Mouse (Mus musculus) intestine, postnatal 0 days (tissue): ENCODE measurements around the gene Higd2a. TPM values are rescaled to one million over a fixed set of nuclear protein-coding genes. Genes with fewer than 3 reads are reported as not detected.
"Not testable (repeated sequence)": the region's sequence is repeated elsewhere in the genome, so short reads cannot be mapped to it uniquely, and the experiment has no call there.

Source experiments
- ATAC-seq: fragments of 200-750 bp; cut with Nextera tagmentation; 2 replicates; pipeline ENCODE4 v1.8.0; 2017; ENCODE audit warnings: mild to moderate bottlenecking, moderate TSS enrichment, moderate library complexity
- H3K27ac ChIP-seq: fragments of 300-500 bp; sonication (generic); 2 replicates; pipeline ENCODE4 v1.5.1; 2014; ENCODE audit warnings: mild to moderate bottlenecking, low read depth, low read length, moderate library complexity
- H3K27me3 ChIP-seq: fragments of 300-500 bp; sonication (generic); replicated peaks from 2 replicates; pipeline ENCODE4 v1.6.1; 2014; ENCODE audit warnings: low read length, mixed read lengths; ENCODE audit not compliant: control insufficient read depth, insufficient read depth
- H3K36me3 ChIP-seq: fragments of 300-500 bp; sonication (generic); 2 replicates; pipeline ENCODE4 v1.6.1; 2014; ENCODE audit warnings: mild to moderate bottlenecking, moderate library complexity; ENCODE audit not compliant: control insufficient read depth, insufficient read depth
- H3K4me1 ChIP-seq: fragments of 300-500 bp; sonication (generic); replicated peaks from 2 replicates; pipeline ENCODE4 v1.6.1; 2014; ENCODE audit warnings: antibody characterized with exemption, low read length, mixed read lengths; ENCODE audit not compliant: control insufficient read depth, insufficient read depth
- H3K4me2 ChIP-seq: fragments of 300-500 bp; sonication (generic); replicated peaks from 2 replicates; pipeline ENCODE4 v1.6.1; 2014; ENCODE audit warnings: low read depth, mild to moderate bottlenecking, moderate library complexity
- H3K4me3 ChIP-seq: fragments of 300-500 bp; sonication (generic); 2 replicates; pipeline ENCODE4 v1.5.1; 2014; ENCODE audit warnings: low read depth, low read length
- H3K9ac ChIP-seq: fragments of 300-500 bp; sonication (generic); 2 replicates; pipeline ENCODE4 v1.6.1; 2014; ENCODE audit warnings: mild to moderate bottlenecking, low read depth, low read length
- H3K9me3 ChIP-seq: fragments of 300-500 bp; sonication (generic); 2 replicates; pipeline ENCODE4 v1.6.1; 2016; ENCODE audit warnings: mixed run types; ENCODE audit not compliant: control insufficient read depth
- CTCF ChIP-seq: sonication (generic); IDR thresholded peaks from 2 replicates; pipeline ENCODE4 v1.5.1; 2016; ENCODE audit warnings: low read depth, mild to moderate bottlenecking, control low read depth, antibody characterized with exemption, moderate library complexity
- WGBS: fragments of 180-500 bp; shearing (Covaris S2); extraction: QIAGEN DNeasy Blood & Tissue Kit; methylation state at CpG from one replicate; pipeline ENCODE4 v1.1.7; 2014; 5-methylcytosine and 5-hydroxymethylcytosine counted together
- polyA plus RNA-seq: library from polyadenylated mRNA; unstranded; fragments of >200 nt; fragmentation: Nextera tagmentation; extraction: Ambion mirVana; gene quantifications from 2 replicates; pipeline ENCODE4 v1.2.1, GENCODE M21; 2015

Gene Higd2a
- polyA plus RNA-seq, 1 experiment from 2014 or later, result 289 TPM

DNA sequence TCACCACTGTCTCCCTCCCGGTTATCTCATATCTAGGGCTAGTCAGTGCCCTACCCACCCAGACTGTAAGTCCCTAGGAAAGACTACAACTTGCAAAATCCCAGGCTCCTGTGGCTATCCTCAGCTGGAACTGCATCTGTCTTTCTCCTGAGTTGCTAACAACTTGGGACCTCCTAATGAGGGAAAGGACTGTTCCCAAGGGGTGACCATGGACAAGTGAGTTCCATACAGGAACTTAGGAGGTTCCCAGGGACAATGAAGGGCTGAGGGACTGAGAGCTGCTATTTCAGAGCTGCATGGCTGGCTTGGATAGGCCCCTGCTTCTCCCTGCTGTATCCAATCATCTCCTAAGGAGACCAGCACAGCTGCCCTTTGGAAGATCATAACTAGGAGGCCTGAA is 19.3 kb downstream of the Higd2a start:
- 9% methylated on average over 1 of the region's 1 CpGs for WGBS

DNA sequence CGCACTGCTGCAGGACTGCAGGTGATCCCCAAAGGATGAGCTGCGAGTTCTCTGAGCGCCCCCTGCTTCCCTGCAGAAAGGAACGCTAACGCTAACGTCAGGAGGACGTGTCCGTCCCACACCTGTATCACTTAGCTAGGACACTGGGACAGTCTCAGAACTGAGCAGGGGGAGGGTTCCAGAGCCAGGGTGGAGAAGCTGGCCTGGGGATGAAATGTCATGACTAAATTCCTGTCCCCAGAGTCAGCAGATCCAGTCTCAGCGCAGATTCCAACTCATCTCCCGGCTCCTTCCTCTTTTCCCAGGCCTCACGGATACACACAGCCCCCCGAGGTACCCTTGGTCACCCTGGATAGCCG is 20.6 kb downstream of the Higd2a start:
- Histone ChIP-seq H3K4me3 (peak overlapping the region; percentile 78), H3K9me3 (no peaks in the 10 kb centered on the region), H3K9ac (peak overlapping the region; percentile 89), H3K4me2 (peak overlapping the region; percentile 89), H3K27me3 (no peaks in the 10 kb centered on the region), H3K36me3 (0 out of 2 replicates have a peak, but pooled peaks cover 7% of the 10 kb centered on the region), H3K27ac (peak overlapping the region; percentile 88), H3K4me1 (no peaks in the 10 kb centered on the region; the same call in 1 of the 2 replicates)
- ATAC-seq, result peak; percentile 22; the same call in 1 of the 2 replicates
- WGBS, result 6% methylated on average over 13 of the region's 13 CpGs
- peak; percentile 44 for TF ChIP-seq CTCF

More for the DNA sequence above, 19.3 kb downstream of the Higd2a start:
- Histone ChIP-seq H3K4me3 (no peak overlapping the region), H3K36me3 (0 out of 2 replicates have a peak, but pooled peaks cover 7% of the 10 kb centered on the region), H3K9ac (no peak overlapping the region), H3K9me3 (no peaks in the 10 kb centered on the region), H3K27ac (peak overlapping the region; percentile 42), H3K4me1 (no peaks in the 10 kb centered on the region; the same call in 1 of the 2 replicates), H3K27me3 (no peaks in the 10 kb centered on the region), H3K4me2 (peak overlapping the region; percentile 89)
- no peak for ATAC-seq
- TF ChIP-seq CTCF, result no peak

DNA sequence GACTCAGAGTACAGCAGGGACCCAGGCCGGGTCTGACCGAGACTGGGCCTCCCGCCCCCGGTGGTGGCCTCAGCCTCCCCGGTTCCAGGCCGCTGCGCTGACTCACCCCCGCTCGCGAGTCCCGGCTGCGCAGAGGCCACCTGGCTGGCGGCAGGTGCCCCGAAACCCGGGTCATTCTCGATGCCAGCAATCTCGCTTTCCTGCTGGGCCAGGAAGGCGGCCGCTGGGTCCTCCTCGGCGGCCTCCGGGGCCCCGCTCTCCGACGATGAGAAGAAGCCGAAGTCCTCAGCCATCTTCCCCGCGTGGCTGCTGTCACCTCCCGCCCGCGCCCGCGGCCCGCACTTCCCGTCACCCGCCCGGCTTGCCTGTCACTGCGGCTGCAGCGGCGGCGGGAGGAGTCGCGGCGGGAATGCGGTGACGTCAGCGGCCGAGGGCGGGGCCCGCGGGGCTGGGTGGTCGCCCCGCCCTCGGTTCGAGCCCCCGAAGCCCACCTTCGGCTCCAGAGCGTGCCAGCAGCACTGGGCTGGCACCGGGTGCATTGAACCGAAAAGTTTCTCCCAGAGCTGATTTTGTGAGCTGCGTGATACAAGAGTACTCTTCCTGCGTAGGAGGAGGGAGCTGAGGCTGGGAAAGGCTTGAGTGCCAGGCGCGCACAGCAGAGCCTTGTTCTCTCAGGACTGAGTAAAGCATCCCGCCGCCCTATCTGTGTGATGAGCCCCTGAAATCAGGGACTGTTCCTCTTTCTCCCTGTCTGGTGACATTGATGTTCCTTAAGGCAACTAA is 21.2 kb downstream of the Higd2a start, which contains the start of gene Cltb:
Gene Cltb, minus strand, starts transcription at position 373 of the 783 bp plus-strand sequence.
- Histone ChIP-seq H3K9ac (peak within 1 kb of the TSS; percentile 89), H3K27me3 (no peaks in the 10 kb centered on the region), H3K4me3 (peak within 1 kb of the TSS; percentile 78), H3K4me2 (peak within 1 kb of the TSS; percentile 89), H3K4me1 (no peaks in the 10 kb centered on the region; the same call in 1 of the 2 replicates), H3K27ac (peak within 1 kb of the TSS; percentile 88), H3K36me3 (0 out of 2 replicates have a peak, but pooled peaks cover 7% of the 10 kb centered on the region), H3K9me3 (no peaks in the 10 kb centered on the region)
- ATAC-seq, result peak; percentile 74
- 0% methylated on average over 66 of the region's 66 CpGs for WGBS
- no peak for TF ChIP-seq CTCF

DNA sequence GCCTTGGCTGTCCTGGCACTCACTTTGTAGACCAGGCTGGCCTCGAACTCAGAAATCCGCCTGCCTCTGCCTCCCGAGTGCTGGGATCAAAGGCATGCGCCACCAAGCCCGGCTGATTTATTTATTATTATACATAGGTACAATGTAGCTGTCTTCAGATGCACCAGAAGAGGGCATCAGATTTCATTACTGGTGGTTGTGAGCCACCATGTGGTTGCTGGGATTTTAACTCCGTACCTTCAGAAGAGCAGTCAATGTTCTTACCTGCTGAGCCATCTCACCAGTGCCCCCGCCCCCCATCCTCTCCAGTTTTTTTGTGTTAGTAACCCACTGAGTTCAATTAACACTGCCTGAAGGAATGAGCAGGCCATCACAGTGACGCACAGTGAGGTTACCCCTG is 23.1 kb downstream of the Higd2a start:
- TF ChIP-seq CTCF, result peak; percentile 62
- not testable (repeated sequence) for H3K4me3 ChIP-seq, H3K4me1 ChIP-seq, H3K36me3 ChIP-seq, H3K9ac ChIP-seq, H3K9me3 ChIP-seq, ATAC-seq, H3K27ac ChIP-seq, H3K4me2 ChIP-seq, H3K27me3 ChIP-seq
- 82% methylated on average over 8 of the region's 8 CpGs for WGBS

DNA sequence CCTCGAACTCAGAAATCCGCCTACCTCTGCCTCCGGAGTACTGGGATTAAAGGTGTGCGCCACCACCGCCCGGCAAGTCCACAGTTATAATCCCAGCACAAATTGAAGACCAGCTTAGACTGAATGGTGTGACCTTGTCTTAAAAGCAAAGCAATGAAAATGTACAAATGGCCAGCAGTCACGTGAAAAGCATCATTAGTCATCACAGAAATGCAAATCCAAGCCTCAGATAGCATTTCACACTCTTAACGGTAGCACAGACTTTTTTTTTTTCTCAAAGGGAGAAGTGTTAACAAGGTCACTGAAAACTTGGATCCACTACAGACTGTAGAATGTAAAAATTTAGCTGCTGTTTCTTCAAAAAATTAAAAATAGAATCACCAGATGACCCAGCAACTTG is 26.3 kb downstream of the Higd2a start:
- Histone ChIP-seq H3K4me3 (no peak overlapping the region), H3K36me3 (no peaks in the 10 kb centered on the region), H3K4me2 (no peak overlapping the region), H3K9ac (no peak overlapping the region), H3K4me1 (no peaks in the 10 kb centered on the region), H3K27me3 (no peaks in the 10 kb centered on the region), H3K9me3 (no peaks in the 10 kb centered on the region), H3K27ac (no peak overlapping the region)
- 73% methylated on average over 8 of the region's 8 CpGs for WGBS
- no peak for TF ChIP-seq CTCF
- no peak for ATAC-seq

DNA sequence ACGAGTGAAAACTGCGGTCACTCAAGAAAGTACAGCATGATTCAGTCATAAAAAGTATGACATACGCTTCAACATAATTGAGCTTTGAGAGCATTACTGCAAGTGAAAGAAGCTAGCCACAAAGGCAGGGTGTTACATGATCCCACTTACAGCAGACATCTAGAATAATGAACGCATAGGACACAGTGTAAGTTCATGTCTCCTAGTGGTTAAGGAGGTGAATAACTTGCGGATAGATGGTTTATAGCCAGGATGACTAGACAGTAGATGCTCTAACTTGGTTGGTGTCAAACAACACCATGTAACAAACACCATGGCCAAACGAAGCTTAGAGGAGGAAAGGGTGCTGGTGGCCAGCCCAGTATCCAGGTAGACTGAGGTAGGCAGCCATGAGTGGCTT is 27.0 kb downstream of the Higd2a start:
- TF ChIP-seq CTCF, result peak; percentile 52
- 69% methylated on average over 6 of the region's 6 CpGs for WGBS

More for the DNA sequence above, 27.0 kb downstream of the Higd2a start:
- ATAC-seq, result no peak
- Histone ChIP-seq H3K4me2 (no peak overlapping the region), H3K36me3 (no peaks in the 10 kb centered on the region), H3K27me3 (no peaks in the 10 kb centered on the region), H3K9me3 (no peaks in the 10 kb centered on the region), H3K27ac (no peak overlapping the region), H3K4me3 (no peak overlapping the region), H3K9ac (no peak overlapping the region), H3K4me1 (no peaks in the 10 kb centered on the region)
